Comparison of ENCODE assay signal across 8 mouse cellular contexts in genomic region chrX:166661043-166661718, GRCm38 (mm10).
DNase-seq lines count a peak whose midpoint lies in the region; ATAC-seq and TF ChIP-seq lines count a peak whose summit lies in the region.

No protein-coding gene starts in this region.

- 22% methylated on average over 16 of the region's 16 CpGs for WGBS in hindbrain, postnatal 0 days

- no peaks in the 10 kb centered on the region for H3K4me1 ChIP-seq in hindbrain, postnatal 0 days (ENCODE audit: insufficient read depth, low read length)

- DNase-seq in T-cell, adult 2 months (ENCODE audit: low spot score), result peak; percentile 70
- DNase-seq in gastrocnemius, adult 8-10 months (ENCODE audit: low spot score in 2 of 2), result peak; percentile 17 to 26
- peak; percentile 40 for DNase-seq in hindbrain, postnatal 0 days (ENCODE audit: low spot score)
- DNase-seq in left cerebral cortex, adult 2 months (ENCODE audit: extremely low spot score in 1 of 2, low spot score in 2 of 2), result peak in 1 of 2 experiments; percentile 10
- DNase-seq in lung, postnatal 4 days, result peak; percentile 49 to 58
- peak; percentile 37 to 41 for DNase-seq in right cerebral cortex, postnatal 10 days (ENCODE audit: low spot score in 2 of 2)
- peak; percentile 37 to 58 for DNase-seq in urinary bladder, postnatal 36 days (ENCODE audit: low spot score in 2 of 2)

- peak overlapping the region; percentile 79 for H3K27ac ChIP-seq in hindbrain, postnatal 0 days
- H3K27ac ChIP-seq in left cerebral cortex, adult 2 months, result peak overlapping the region; percentile 91

- ATAC-seq in common myeloid progenitor, adult 5-6 weeks (replicated peaks; ENCODE audit: low read depth, poor library complexity, severe bottlenecking), result peak; percentile 55
- ATAC-seq in hindbrain, postnatal 0 days, result peak; percentile 82

- H3K9me3 ChIP-seq in hindbrain, postnatal 0 days (ENCODE audit: low read length), result no peaks in the 10 kb centered on the region

- H3K36me3 ChIP-seq in hindbrain, postnatal 0 days (ENCODE audit: insufficient read depth, low read length), result no peaks in the 10 kb centered on the region

- 0 out of 2 replicates have a peak overlapping the region, but pooled peaks have one; percentile 7 for H3K4me3 ChIP-seq in hindbrain, postnatal 0 days (ENCODE audit: low read length)
- H3K4me3 ChIP-seq in left cerebral cortex, adult 2 months, result peak overlapping the region; percentile 18

- intact Hi-C loops in left cerebral cortex, adult 2 months (cut with DNase I), result loop anchor here (1.0 to 10.0 kb wide), 6 partner anchors 126 to 572 kb away; partner anchors contain the start of gene Tmsb4x

- peak overlapping the region; percentile 42 for H3K4me2 ChIP-seq in hindbrain, postnatal 0 days (ENCODE audit: low read depth, low read length)

- TF ChIP-seq CTCF in hindbrain, postnatal 0 days (IDR thresholded peaks at IDR 0.05; ENCODE audit: low read depth), result peak; percentile 54
- TF ChIP-seq CTCF in left cerebral cortex, adult 2 months (IDR thresholded peaks at IDR 0.05), result peak; percentile 35

- H3K27me3 ChIP-seq in hindbrain, postnatal 0 days (ENCODE audit: insufficient read depth, low read length), result no peaks in the 10 kb centered on the region

- H3K9ac ChIP-seq in hindbrain, postnatal 0 days (replicated peaks; ENCODE audit: low read length), result no peak overlapping the region; the same call in 1 of the 2 replicates
